In genomic region chr16:65197203-65197844, GRCm38 (mm10) we compare ENCODE assay signal across 28 mouse cellular contexts.
A peak's percentile ranks its signal among the peaks of the same experiment; 100 is the strongest.
DNase-seq lines count a peak whose midpoint lies in the region; ATAC-seq and TF ChIP-seq lines count a peak whose summit lies in the region.
"Had no signal": no experiment of that assay in that cellular context is flagged by ENCODE, and none has a peak within 500 bp of the region (broad histone marks: within the 10 kb centered on the region; RNA-seq: fewer than 3 reads in every experiment).

No protein-coding gene starts in this region.

- DNase-seq in embryonic facial prominence, embryonic 14.5 days (ENCODE audit: low spot score) = peak; percentile 68
- DNase-seq in embryonic facial prominence, embryonic 10.5 days (ENCODE audit: low spot score) = no peak
- DNase-seq in lung, postnatal 0 days (ENCODE audit: low spot score) = peak; percentile 46
- no peak for DNase-seq in lung, postnatal 25 days (ENCODE audit: low spot score)
- DNase-seq in kidney, adult 8-10 months = no peak
- DNase-seq in layer of hippocampus, adult 9-11 months = no peak
- DNase-seq: adrenal gland, postnatal 25 days; cerebellum, adult 2 months; cerebellum, postnatal 14 days; gastrocnemius, postnatal 25 days; heart, adult 18-20 months; heart, postnatal 36 days; kidney, adult 9 months; kidney, postnatal 14 days; lung, postnatal 14 days had no signal

- no peak for TF ChIP-seq EP300 in lung, postnatal 0 days (IDR thresholded peaks at IDR 0.05)

- 82% methylated on average over 3 of the region's 3 CpGs for WGBS in embryonic facial prominence, embryonic 14.5 days
- WGBS in embryonic facial prominence, embryonic 10.5 days = 92% methylated on average over 3 of the region's 3 CpGs
- WGBS in lung, postnatal 0 days = 83% methylated on average over 3 of the region's 3 CpGs

- no peak overlapping the region for H3K9ac ChIP-seq in embryonic facial prominence, embryonic 14.5 days (ENCODE audit: low read depth, low read length)
- no peak overlapping the region for H3K9ac ChIP-seq in lung, postnatal 0 days (replicated peaks; ENCODE audit: low read depth)
- H3K9ac ChIP-seq: forebrain, embryonic 15.5 days; hindbrain, embryonic 13.5 days; limb, embryonic 15.5 days; liver, embryonic 15.5 days; midbrain, embryonic 15.5 days; stomach, embryonic 15.5 days had no signal

- no peaks in the 10 kb centered on the region for H3K9me3 ChIP-seq in embryonic facial prominence, embryonic 14.5 days (ENCODE audit: control insufficient read depth, low read length)
- H3K9me3 ChIP-seq in embryonic facial prominence, embryonic 10.5 days = no peaks in the 10 kb centered on the region
- no peaks in the 10 kb centered on the region for H3K9me3 ChIP-seq in lung, postnatal 0 days (ENCODE audit: low read length)
- H3K9me3 ChIP-seq: forebrain, embryonic 10.5 days; forebrain, embryonic 15.5 days; hindbrain, embryonic 13.5 days; limb, embryonic 15.5 days; liver, embryonic 15.5 days; midbrain, embryonic 15.5 days; stomach, embryonic 15.5 days had no signal

- no peak for TF ChIP-seq CTCF in lung, postnatal 0 days (IDR thresholded peaks at IDR 0.05)

- H3K4me1 ChIP-seq in embryonic facial prominence, embryonic 14.5 days (ENCODE audit: control insufficient read depth, insufficient read depth, low read length) = no peaks in the 10 kb centered on the region
- no peaks in the 10 kb centered on the region for H3K4me1 ChIP-seq in embryonic facial prominence, embryonic 10.5 days
- no peaks in the 10 kb centered on the region for H3K4me1 ChIP-seq in lung, postnatal 0 days (ENCODE audit: insufficient read depth, low read depth, low read length)
- H3K4me1 ChIP-seq: forebrain, embryonic 10.5 days; forebrain, embryonic 15.5 days; hindbrain, embryonic 13.5 days; limb, embryonic 15.5 days; liver, embryonic 15.5 days; midbrain, embryonic 15.5 days; stomach, embryonic 15.5 days had no signal

- no peaks in the 10 kb centered on the region for H3K27me3 ChIP-seq in embryonic facial prominence, embryonic 14.5 days (replicated peaks; ENCODE audit: control insufficient read depth, insufficient read depth, low read length)
- no peaks in the 10 kb centered on the region for H3K27me3 ChIP-seq in embryonic facial prominence, embryonic 10.5 days (replicated peaks; ENCODE audit: low read depth, poor library complexity, severe bottlenecking)
- H3K27me3 ChIP-seq in lung, postnatal 0 days (replicated peaks; ENCODE audit: insufficient read depth, low read length) = no peaks in the 10 kb centered on the region
- H3K27me3 ChIP-seq: forebrain, embryonic 15.5 days; hindbrain, embryonic 13.5 days; limb, embryonic 15.5 days; liver, embryonic 15.5 days; midbrain, embryonic 15.5 days; stomach, embryonic 15.5 days had no signal

- no peak overlapping the region for H3K4me2 ChIP-seq in embryonic facial prominence, embryonic 14.5 days (ENCODE audit: low read depth, low read length)
- H3K4me2 ChIP-seq in lung, postnatal 0 days (replicated peaks; ENCODE audit: low read depth, low read length) = no peak overlapping the region
- H3K4me2 ChIP-seq: forebrain, embryonic 15.5 days; heart, embryonic 11.5 days; hindbrain, embryonic 13.5 days; limb, embryonic 15.5 days; liver, embryonic 15.5 days; midbrain, embryonic 15.5 days; stomach, embryonic 15.5 days had no signal

- no peak overlapping the region for H3K27ac ChIP-seq in embryonic facial prominence, embryonic 14.5 days (replicated peaks; ENCODE audit: low read depth, low read length)
- H3K27ac ChIP-seq in embryonic facial prominence, embryonic 10.5 days (replicated peaks) = no peak overlapping the region
- H3K27ac ChIP-seq in lung, postnatal 0 days (ENCODE audit: low read length) = no peak overlapping the region
- H3K27ac ChIP-seq: forebrain, embryonic 10.5 days; forebrain, embryonic 15.5 days; hindbrain, embryonic 13.5 days; left cerebral cortex, adult 2 months; limb, embryonic 15.5 days; liver, embryonic 15.5 days; midbrain, embryonic 15.5 days; stomach, embryonic 15.5 days had no signal

- no peak overlapping the region for H3K4me3 ChIP-seq in embryonic facial prominence, embryonic 14.5 days (ENCODE audit: low read depth, low read length)
- H3K4me3 ChIP-seq in embryonic facial prominence, embryonic 10.5 days = no peak overlapping the region
- no peak overlapping the region for H3K4me3 ChIP-seq in lung, postnatal 0 days (ENCODE audit: low read depth, low read length)
- H3K4me3 ChIP-seq: forebrain, embryonic 10.5 days; forebrain, embryonic 15.5 days; hindbrain, embryonic 13.5 days; left cerebral cortex, adult 2 months; limb, embryonic 15.5 days; liver, embryonic 15.5 days; midbrain, embryonic 15.5 days; stomach, embryonic 15.5 days had no signal

- H3K36me3 ChIP-seq in embryonic facial prominence, embryonic 14.5 days (ENCODE audit: control insufficient read depth, insufficient read depth, low read length) = no peaks in the 10 kb centered on the region
- no peaks in the 10 kb centered on the region for H3K36me3 ChIP-seq in embryonic facial prominence, embryonic 10.5 days (replicated peaks)
- H3K36me3 ChIP-seq in lung, postnatal 0 days (ENCODE audit: insufficient read depth, low read length) = no peaks in the 10 kb centered on the region
- H3K36me3 ChIP-seq: forebrain, embryonic 10.5 days; forebrain, embryonic 15.5 days; hindbrain, embryonic 13.5 days; limb, embryonic 15.5 days; liver, embryonic 15.5 days; midbrain, embryonic 15.5 days; stomach, embryonic 15.5 days had no signal

- no peak for ATAC-seq in embryonic facial prominence, embryonic 14.5 days (ENCODE audit: low read depth)
- no peak for ATAC-seq in lung, postnatal 0 days
- ATAC-seq in granulocyte monocyte progenitor cell, adult 5-6 weeks (replicated peaks; ENCODE audit: poor library complexity, severe bottlenecking) = peak; percentile 84
- ATAC-seq in neutrophil, adult 5-6 weeks (ENCODE audit: extremely low read depth, insufficient number of reproducible peaks, low FRiP score, poor library complexity, severe bottlenecking) = peak; percentile 53; the same call in 1 of the 2 replicates
- ATAC-seq: CD4-positive, CD25-positive, alpha-beta regulatory T cell, adult 4 months; forebrain, embryonic 15.5 days; intestine, embryonic 16.5 days; midbrain, embryonic 15.5 days had no signal

Comparison
In these comparisons a context has a peak if more than half of its experiments do, and no peak if none do; other contexts are left out.
1. DNase-seq: peak in embryonic facial prominence, embryonic 14.5 days (single experiment) and lung, postnatal 0 days (single experiment); none in embryonic facial prominence, embryonic 10.5 days (single experiment), lung, postnatal 25 days (single experiment), kidney, adult 8-10 months (0 of 2) and layer of hippocampus, adult 9-11 months (single experiment).
2. ATAC-seq: peak in granulocyte monocyte progenitor cell, adult 5-6 weeks (single experiment) and neutrophil, adult 5-6 weeks (single experiment); none in embryonic facial prominence, embryonic 14.5 days (single experiment) and lung, postnatal 0 days (single experiment).